Mouse (Mus musculus) small intestine, adult 2 months (tissue): ENCODE measurements around the gene Uvrag. TPM values are rescaled to one million over a fixed set of nuclear protein-coding genes. Genes with fewer than 3 reads are reported as not detected.

Experiments used
- H3K27ac ChIP-seq: fragments of 200-500 bp; 2 replicates; pipeline ENCODE4 v1.5.1; 2012; ENCODE audit warnings: low read depth, low read length, control low read depth, inconsistent platforms; ENCODE audit not compliant: insufficient read depth
- H3K27me3 ChIP-seq: fragments of 200-500 bp; 2 replicates; pipeline ENCODE4 v1.6.1; 2012; ENCODE audit warnings: mild to moderate bottlenecking, moderate library complexity, low read length, inconsistent platforms; ENCODE audit not compliant: control insufficient read depth, insufficient read depth
- H3K36me3 ChIP-seq: fragments of 200-500 bp; 2 replicates; pipeline ENCODE4 v1.6.1; 2012; ENCODE audit warnings: mild to moderate bottlenecking, low read length, control low read depth, inconsistent platforms; ENCODE audit not compliant: control insufficient read depth, insufficient read depth
- H3K4me1 ChIP-seq: fragments of 200-500 bp; 2 replicates; pipeline ENCODE4 v1.6.1; 2012; ENCODE audit warnings: low read length, inconsistent platforms, mixed read lengths; ENCODE audit not compliant: control insufficient read depth, insufficient read depth, insufficient read length
- H3K4me3 ChIP-seq: fragments of 200-500 bp; 2 replicates; pipeline ENCODE4 v1.5.1; 2012; ENCODE audit warnings: low read depth, mild to moderate bottlenecking, control low read depth, inconsistent platforms, low read length, moderate library complexity
- CTCF ChIP-seq: fragments of 200-500 bp; IDR thresholded peaks from 2 replicates; pipeline ENCODE4 v1.5.1; 2012; ENCODE audit warnings: low read depth, mild to moderate bottlenecking, control low read depth, inconsistent platforms, low read length, moderate library complexity, mixed read lengths; ENCODE audit not compliant: insufficient replicate concordance, insufficient read length; ENCODE audit errors: extremely low read depth
- POLR2A ChIP-seq: fragments of 200-500 bp; IDR thresholded peaks from 2 replicates; pipeline ENCODE4 v1.6.1; 2012; ENCODE audit warnings: low read depth, mild to moderate bottlenecking, control low read depth, inconsistent platforms, low read length, moderate library complexity
- whole genome bisulfite sequencing: fragments of 180-500 bp; shearing (Covaris S2); methylation state at CpG from one replicate; pipeline ENCODE4 v1.1.7; 2018; 5-methylcytosine and 5-hydroxymethylcytosine counted together
- polyA plus RNA-seq: library from polyadenylated mRNA; depleted of rRNA; stranded (reverse); fragments of >200 nt; gene quantifications from 2 replicates; pipeline ENCODE4 v1.2.3, GENCODE M21; 2012

Gene Uvrag
- polyA plus RNA-seq, 1 experiment: 28.2 TPM

DNA sequence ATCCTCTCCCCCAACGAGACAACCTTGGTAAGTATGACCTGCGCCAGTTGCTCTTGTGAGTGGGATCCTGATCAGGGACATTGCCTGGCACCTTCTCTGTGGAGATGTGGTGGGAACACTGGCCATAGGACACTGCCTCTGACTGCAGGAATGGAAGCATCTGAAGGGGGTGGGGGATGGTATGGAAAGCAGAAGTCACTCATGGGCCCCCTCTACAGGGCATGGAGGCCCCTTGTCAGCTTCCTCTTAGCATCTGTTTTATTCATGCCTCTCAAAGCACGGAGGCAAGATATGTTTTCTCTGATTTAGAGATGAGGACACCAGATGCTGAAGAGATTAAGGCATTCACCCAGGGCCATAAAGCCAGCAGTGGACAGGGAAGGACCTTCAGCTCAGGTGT is 271.9 kb downstream of the Uvrag start:
- H3K27me3 ChIP-seq: no peaks in the 10 kb centered on the region
- WGBS: 68% methylated on average over 3 of the region's 3 CpGs
- H3K4me1 ChIP-seq: no peaks in the 10 kb centered on the region
- H3K36me3 ChIP-seq: no peaks in the 10 kb centered on the region
- no peak overlapping the region for H3K27ac ChIP-seq
- no peak overlapping the region for H3K4me3 ChIP-seq
- no peak for TF ChIP-seq CTCF
- no peak for TF ChIP-seq POLR2A

DNA sequence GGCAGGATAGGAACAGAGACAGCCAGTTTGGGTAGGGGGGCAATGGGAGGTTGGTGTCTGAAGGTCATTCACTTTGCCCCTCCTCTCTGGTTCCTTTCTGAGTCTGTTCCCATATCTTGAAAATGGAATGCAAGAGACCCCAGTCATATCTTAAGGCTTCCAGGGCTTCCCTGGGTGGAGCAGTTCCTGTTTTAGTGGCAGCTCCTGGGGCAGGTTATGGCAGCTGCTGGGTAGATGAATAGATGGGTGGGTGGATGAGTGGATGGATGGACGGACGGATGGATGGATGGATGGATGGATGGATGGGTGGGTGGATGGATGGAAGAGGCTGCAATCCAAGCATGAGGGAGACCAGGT is 273.2 kb downstream of the Uvrag start:
- Histone ChIP-seq H3K36me3 (no peaks in the 10 kb centered on the region), H3K4me3 (no peak overlapping the region), H3K27me3 (no peaks in the 10 kb centered on the region), H3K27ac (no peak overlapping the region), H3K4me1 (no peaks in the 10 kb centered on the region)
- TF ChIP-seq CTCF: no peak
- no peak for TF ChIP-seq POLR2A
- WGBS: 66% methylated on average over 2 of the region's 2 CpGs

DNA sequence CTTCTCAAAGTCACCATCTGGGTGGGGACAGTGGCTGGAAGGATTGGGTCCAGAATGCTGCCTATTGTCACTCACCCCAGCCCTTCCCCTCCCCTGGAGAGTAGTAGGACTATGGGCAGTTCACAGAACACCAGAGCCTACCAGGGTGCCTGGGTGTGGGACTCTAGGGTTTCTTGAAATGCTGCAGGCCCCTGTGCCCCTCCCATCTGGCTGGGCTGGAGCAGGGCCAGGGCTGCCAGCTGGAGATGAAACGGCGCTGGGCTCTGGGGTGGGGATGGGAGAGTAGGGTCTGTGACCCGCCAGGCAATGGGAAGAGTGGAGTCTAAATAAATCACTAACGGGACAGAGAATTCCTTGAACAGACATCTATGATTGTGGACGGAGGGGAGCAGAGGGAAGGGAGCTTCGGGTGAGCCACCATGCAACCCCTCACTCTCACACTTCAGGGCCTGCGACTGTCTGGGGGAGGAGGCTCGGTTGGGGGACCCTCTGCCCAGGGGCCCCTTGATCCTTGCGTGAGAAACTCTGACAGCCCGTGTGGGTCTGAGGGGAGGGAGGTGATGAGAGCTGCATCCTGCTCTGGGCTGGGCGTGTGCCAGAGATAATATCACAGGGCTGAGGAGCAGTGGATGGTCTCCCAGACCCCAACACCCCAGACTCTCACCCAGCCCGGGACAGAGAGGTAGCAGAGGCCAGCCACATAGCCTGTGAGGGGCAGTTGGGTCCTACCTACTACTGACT is 273.7 kb downstream of the Uvrag start:
- Histone ChIP-seq H3K4me1 (no peaks in the 10 kb centered on the region), H3K27ac (no peak overlapping the region), H3K36me3 (no peaks in the 10 kb centered on the region), H3K4me3 (no peak overlapping the region), H3K27me3 (no peaks in the 10 kb centered on the region)
- TF ChIP-seq POLR2A (no peak), CTCF (no peak)
- WGBS: 35% methylated on average over 12 of the region's 12 CpGs

DNA sequence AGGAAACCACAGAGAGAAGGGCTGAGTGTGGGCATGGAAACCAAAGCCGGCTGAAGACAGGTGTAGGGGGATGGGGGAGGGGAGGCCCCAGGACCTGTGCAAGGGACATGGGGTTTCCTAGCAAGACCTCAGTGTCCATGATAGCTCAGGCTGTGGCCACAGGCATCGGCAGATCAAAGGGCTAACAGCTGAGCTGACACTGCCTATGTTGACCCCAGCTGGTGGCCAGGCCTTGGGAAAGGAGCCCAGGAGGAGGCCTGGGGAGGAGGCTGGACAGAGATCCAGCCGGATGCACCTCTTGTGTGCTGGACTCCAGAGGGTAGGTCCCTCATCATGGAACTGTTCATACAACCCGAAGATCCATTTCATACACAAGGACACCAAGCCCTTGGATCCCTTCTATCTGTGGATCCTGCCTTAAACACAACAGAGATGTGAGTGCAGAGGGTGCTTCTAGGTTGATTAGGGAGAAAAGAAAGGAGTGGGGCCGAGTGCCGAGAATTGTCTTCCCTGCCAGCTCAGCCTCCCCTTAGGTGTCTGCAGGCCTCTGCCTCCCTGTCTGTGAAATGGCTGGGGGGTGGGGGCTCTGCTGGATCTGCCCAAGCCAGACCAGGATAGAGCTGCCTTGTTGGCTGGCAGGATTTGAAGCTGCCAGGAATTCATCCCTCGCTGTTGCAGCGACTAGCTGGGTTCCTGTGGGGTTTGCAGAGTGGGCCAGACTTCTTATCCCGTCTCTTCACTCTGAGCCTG is 276.8 kb downstream of the Uvrag start:
- TF ChIP-seq CTCF: no peak
- no peak for TF ChIP-seq POLR2A
- no peaks in the 10 kb centered on the region for H3K36me3 ChIP-seq
- WGBS: 78% methylated on average over 9 of the region's 9 CpGs
- no peak overlapping the region for H3K4me3 ChIP-seq
- H3K27me3 ChIP-seq: no peaks in the 10 kb centered on the region
- H3K4me1 ChIP-seq: no peaks in the 10 kb centered on the region
- H3K27ac ChIP-seq: no peak overlapping the region

DNA sequence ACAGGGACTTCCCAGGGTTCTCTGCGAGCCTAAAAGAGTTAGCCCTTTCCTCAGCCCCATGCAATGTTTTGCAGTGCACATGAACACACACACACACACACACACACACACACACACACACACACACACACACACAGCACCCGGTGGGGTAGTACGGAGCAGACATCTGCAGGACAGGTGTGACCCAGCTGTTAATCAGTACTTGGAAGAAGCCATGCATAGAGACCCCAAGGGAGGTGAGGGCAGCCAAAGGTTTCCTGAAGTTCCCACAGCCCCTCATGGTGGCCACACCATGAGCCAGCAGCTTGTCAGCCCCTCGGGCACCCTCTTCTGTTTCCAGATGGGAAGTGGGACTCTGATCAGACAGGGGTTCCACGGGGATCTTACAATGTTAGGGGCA is 277.9 kb downstream of the Uvrag start:
- no peaks in the 10 kb centered on the region for H3K36me3 ChIP-seq
- H3K27me3 ChIP-seq: no peaks in the 10 kb centered on the region
- TF ChIP-seq CTCF (no peak), POLR2A (no peak)
- H3K4me3 ChIP-seq: no peak overlapping the region
- WGBS: 72% methylated on average over 5 of the region's 5 CpGs
- H3K27ac ChIP-seq: no peak overlapping the region
- no peaks in the 10 kb centered on the region for H3K4me1 ChIP-seq

DNA sequence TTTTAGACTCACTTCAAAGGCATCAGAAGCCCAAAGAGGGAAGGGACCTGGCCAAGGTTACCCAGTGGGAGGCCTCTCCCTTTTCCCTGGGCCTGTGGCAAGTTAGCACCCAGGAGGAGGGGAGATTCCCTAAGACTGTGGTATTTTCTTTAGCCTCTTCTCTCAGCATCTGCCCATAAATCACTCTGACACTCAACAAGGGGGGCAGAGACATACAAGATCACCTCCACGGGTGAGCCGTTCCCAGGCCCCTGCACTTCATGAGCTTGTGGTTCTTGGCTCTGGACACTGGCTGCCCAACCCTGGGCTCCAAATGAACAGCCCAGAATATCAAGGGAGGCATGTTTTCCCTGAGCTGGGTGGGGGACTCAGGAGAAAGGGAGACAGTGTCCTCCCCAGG is 279.9 kb downstream of the Uvrag start:
- H3K27ac ChIP-seq: no peak overlapping the region
- H3K4me3 ChIP-seq: no peak overlapping the region
- TF ChIP-seq POLR2A (no peak), CTCF (no peak)
- no peaks in the 10 kb centered on the region for H3K4me1 ChIP-seq
- 60% methylated on average over 2 of the region's 2 CpGs for WGBS
- no peaks in the 10 kb centered on the region for H3K27me3 ChIP-seq
- no peaks in the 10 kb centered on the region for H3K36me3 ChIP-seq

DNA sequence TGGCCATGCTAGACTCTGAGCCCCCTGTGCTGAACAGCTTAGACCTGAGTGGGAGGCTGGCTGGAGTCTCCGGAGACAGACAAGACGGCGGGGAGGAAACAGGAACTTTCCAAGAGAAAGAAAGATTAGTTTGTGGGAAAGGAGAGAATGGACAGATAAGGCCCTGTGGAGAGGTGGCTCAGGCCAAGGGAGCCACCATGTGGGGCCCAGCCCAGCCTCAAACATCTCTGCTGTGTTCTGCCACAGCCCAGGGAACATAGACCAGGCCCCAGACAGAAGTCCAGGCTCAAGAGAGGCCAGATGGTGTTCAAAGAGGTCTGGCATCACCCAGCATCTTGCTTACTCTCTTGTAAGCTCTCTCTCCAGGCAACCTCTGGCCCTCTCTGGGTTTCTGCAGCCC is 283.8 kb downstream of the Uvrag start:
- Histone ChIP-seq H3K27ac (no peak overlapping the region), H3K4me1 (no peaks in the 10 kb centered on the region), H3K27me3 (no peaks in the 10 kb centered on the region), H3K4me3 (no peak overlapping the region), H3K36me3 (no peaks in the 10 kb centered on the region)
- TF ChIP-seq CTCF (no peak), POLR2A (no peak)
- 46% methylated on average over 3 of the region's 3 CpGs for WGBS

DNA sequence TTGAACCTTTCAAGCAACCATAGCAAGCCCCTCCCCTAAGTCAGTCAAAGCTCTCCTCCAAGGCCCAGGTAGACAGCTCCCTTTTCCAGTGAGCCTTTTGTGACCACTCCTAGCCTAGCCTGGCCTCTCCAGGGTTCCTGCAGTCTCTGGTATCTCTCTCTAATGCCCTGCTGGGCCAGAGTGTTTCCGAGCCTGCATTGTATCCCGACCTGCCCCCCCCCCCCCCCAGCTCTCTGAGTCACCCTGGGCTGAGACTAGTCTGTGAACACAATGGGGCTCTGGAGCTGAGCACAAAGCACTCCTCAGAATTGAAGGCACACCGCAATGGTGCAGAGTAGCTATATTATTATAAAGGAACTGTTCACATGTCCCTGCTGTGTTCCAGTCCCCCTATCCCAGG is 284.8 kb downstream of the Uvrag start:
- no peaks in the 10 kb centered on the region for H3K36me3 ChIP-seq
- no peak overlapping the region for H3K4me3 ChIP-seq
- H3K27ac ChIP-seq: no peak overlapping the region
- WGBS: 53% methylated on average over 3 of the region's 3 CpGs
- H3K27me3 ChIP-seq: no peaks in the 10 kb centered on the region
- H3K4me1 ChIP-seq: no peaks in the 10 kb centered on the region
- no peak for TF ChIP-seq CTCF
- TF ChIP-seq POLR2A: no peak
